Mouse (Mus musculus) limb, embryonic 10.5 days (tissue): ENCODE measurements around the gene Gpam. TPM values are rescaled to one million over a fixed set of nuclear protein-coding genes. Genes with fewer than 3 reads are reported as not detected.

Experiments
- DNase-seq: peaks from one replicate; pipeline ENCODE4 v3.0.0-alpha.2; 2017; ENCODE audit warnings: low spot score
- H3K27ac ChIP-seq: fragments of 300-500 bp; sonication (generic); 2 replicates; pipeline ENCODE4 v1.5.1; 2016; ENCODE audit warnings: mild to moderate bottlenecking
- H3K27me3 ChIP-seq: fragments of 300-500 bp; sonication (generic); 2 replicates; pipeline ENCODE4 v1.6.1; 2016; ENCODE audit warnings: low read depth, mild to moderate bottlenecking; ENCODE audit not compliant: poor library complexity, severe bottlenecking
- H3K36me3 ChIP-seq: fragments of 300-500 bp; sonication (generic); 2 replicates; pipeline ENCODE4 v1.6.1; 2016; ENCODE audit warnings: mild to moderate bottlenecking, moderate library complexity
- H3K4me1 ChIP-seq: fragments of 300-500 bp; sonication (generic); 2 replicates; pipeline ENCODE4 v1.6.1; 2016
- H3K4me3 ChIP-seq: fragments of 300-500 bp; sonication (generic); 2 replicates; pipeline ENCODE4 v1.5.1; 2016; ENCODE audit warnings: mild to moderate bottlenecking, moderate library complexity
- H3K9me3 ChIP-seq: fragments of 300-500 bp; sonication (generic); replicated peaks from 2 replicates; pipeline ENCODE4 v1.6.1; 2016; ENCODE audit warnings: mild to moderate bottlenecking
- WGBS: fragments of 180-500 bp; shearing (Covaris S2); methylation state at CpG from one replicate; pipeline ENCODE4 v1.1.7; 2016; 5-methylcytosine and 5-hydroxymethylcytosine counted together
- polyA plus RNA-seq: library from polyadenylated mRNA; unstranded; fragments of >200 nt; fragmentation: Nextera tagmentation; extraction: Ambion mirVana; gene quantifications from 2 replicates; pipeline ENCODE4 v1.2.1, GENCODE M21; 2016

Gpam gene
- polyA plus RNA-seq, 1 experiment from 2014 or later = 15.8 TPM

DNA sequence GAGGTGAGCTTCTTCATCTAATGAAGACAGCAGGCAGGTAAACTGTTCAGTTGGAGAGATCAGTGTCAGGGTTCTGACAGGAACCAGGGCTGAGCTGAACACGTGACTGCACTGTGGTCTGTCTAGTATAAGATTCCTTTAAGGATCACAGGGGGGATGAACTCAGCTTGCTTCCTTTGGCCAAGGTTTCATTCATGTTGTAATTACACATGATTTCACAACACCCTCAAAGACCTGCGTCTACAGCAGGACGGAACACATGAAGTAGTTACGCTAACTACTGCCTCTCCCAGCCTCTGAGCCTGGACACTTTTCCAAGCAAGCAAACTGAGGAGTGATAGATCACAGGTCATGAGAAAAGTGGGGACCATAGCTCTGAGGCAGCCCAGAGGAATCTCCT is 11.5 kb downstream of the Gpam start:
- no peak for DNase-seq
- Histone ChIP-seq H3K4me3 (no peak overlapping the region), H3K9me3 (no peaks in the 10 kb centered on the region), H3K27ac (no peak overlapping the region), H3K27me3 (no peaks in the 10 kb centered on the region), H3K36me3 (no peaks in the 10 kb centered on the region), H3K4me1 (no peaks in the 10 kb centered on the region)
- 91% methylated on average over 4 of the region's 4 CpGs for WGBS

GRCm38 (mm10) chr19:55114825-55115395 is 12.1 kb downstream of the Gpam start:
- Histone ChIP-seq H3K4me1 (no peaks in the 10 kb centered on the region), H3K4me3 (no peak overlapping the region), H3K27ac (no peak overlapping the region), H3K36me3 (no peaks in the 10 kb centered on the region), H3K27me3 (no peaks in the 10 kb centered on the region), H3K9me3 (no peaks in the 10 kb centered on the region)
- DNase-seq = no peak
- WGBS = 90% methylated on average over 5 of the region's 5 CpGs

DNA sequence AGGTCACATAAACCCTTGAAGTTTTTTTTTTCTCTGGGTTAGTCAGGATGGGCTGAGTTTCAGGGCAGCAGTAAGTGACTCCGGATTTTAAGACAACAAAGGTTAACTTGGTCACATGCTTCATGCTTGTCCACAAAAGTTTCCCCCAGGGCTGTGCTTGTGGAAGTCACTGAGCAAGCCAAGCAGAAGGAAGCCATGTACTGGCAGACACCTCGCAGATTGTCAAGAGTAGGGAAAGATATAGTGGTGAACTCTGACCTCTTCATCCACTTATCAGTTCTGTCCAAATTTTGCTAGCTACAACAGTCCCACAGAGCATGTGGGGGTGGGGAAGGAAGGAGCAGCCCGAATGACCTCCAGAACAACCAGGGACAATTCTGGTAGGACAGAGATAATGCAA is 19.1 kb downstream of the Gpam start:
- H3K9me3 ChIP-seq = no peaks in the 10 kb centered on the region
- H3K27me3 ChIP-seq = no peaks in the 10 kb centered on the region
- no peak for DNase-seq
- WGBS = 49% methylated on average over 3 of the region's 3 CpGs
- H3K27ac ChIP-seq = no peak overlapping the region
- no peaks in the 10 kb centered on the region for H3K4me1 ChIP-seq
- H3K4me3 ChIP-seq = no peak overlapping the region
- no peaks in the 10 kb centered on the region for H3K36me3 ChIP-seq

GRCm38 (mm10) chr19:55105969-55106368 is 21.1 kb downstream of the Gpam start:
- Histone ChIP-seq H3K9me3 (no peaks in the 10 kb centered on the region), H3K36me3 (no peaks in the 10 kb centered on the region), H3K4me3 (no peak overlapping the region), H3K27me3 (no peaks in the 10 kb centered on the region), H3K27ac (no peak overlapping the region), H3K4me1 (no peaks in the 10 kb centered on the region)
- 89% methylated on average over 3 of the region's 3 CpGs for WGBS
- no peak for DNase-seq

- Histone ChIP-seq H3K9me3 (no peaks in the 10 kb centered on the region), H3K4me3 (no peak overlapping the region), H3K4me1 (peaks cover 12% of the 10 kb centered on the region), H3K36me3 (no peaks in the 10 kb centered on the region), H3K27ac (no peak overlapping the region), H3K27me3 (no peaks in the 10 kb centered on the region)
- DNase-seq = no peak
- 73% methylated on average over 11 of the region's 11 CpGs for WGBS
Observed at GRCm38 (mm10) chr19:55103081-55103830, 23.8 kb downstream of the Gpam start.

DNA sequence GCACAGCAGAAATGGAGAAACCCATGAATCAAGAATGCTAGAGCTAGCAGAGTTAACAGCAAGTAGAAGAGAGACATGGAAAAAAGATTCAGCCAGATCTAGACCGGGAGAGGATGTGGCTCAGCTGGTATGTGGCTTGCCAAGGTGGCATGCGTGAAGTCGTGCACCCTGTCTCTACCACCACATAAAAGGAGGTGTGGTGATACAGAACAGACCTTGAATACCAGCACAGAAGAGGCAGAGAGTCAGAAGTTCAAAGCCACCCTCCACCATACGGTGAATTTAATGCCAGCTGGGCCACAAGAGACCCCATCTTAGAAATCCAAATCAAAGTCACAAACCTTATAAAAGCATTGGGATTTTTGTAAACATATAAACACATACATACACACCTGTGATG is 25.4 kb downstream of the Gpam start:
- Histone ChIP-seq H3K36me3 (no peaks in the 10 kb centered on the region), H3K27ac (no peak overlapping the region), H3K4me3 (no peak overlapping the region), H3K9me3 (no peaks in the 10 kb centered on the region), H3K27me3 (no peaks in the 10 kb centered on the region), H3K4me1 (peaks cover 16% of the 10 kb centered on the region)
- 87% methylated on average over 4 of the region's 4 CpGs for WGBS
- no peak for DNase-seq

GRCm38 (mm10) chr19:55100227-55101140 is 26.6 kb downstream of the Gpam start:
- H3K27ac ChIP-seq = peak overlapping the region; percentile 89; the same call in 1 of the 2 replicates
- WGBS = 80% methylated on average over 2 of the region's 2 CpGs
- no peak for DNase-seq

GRCm38 (mm10) chr19:55099184-55100160 is 27.6 kb downstream of the Gpam start:
- H3K4me1 ChIP-seq = peaks cover 16% of the 10 kb centered on the region
- H3K36me3 ChIP-seq = peaks cover 11% of the 10 kb centered on the region; the same call in 1 of the 2 replicates
- H3K27me3 ChIP-seq = no peaks in the 10 kb centered on the region
- no peaks in the 10 kb centered on the region for H3K9me3 ChIP-seq
- peak overlapping the region; percentile 99 for H3K4me3 ChIP-seq
- under 1% methylated on average over 69 of the region's 69 CpGs for WGBS
- H3K27ac ChIP-seq = peak overlapping the region; percentile 89
- peak; percentile 89 for DNase-seq

More at GRCm38 (mm10) chr19:55100227-55101140, 26.6 kb downstream of the Gpam start:
- no peaks in the 10 kb centered on the region for H3K9me3 ChIP-seq
- H3K4me3 ChIP-seq = peak overlapping the region; percentile 99
- H3K27me3 ChIP-seq = no peaks in the 10 kb centered on the region
- H3K4me1 ChIP-seq = peaks cover 16% of the 10 kb centered on the region
- peaks cover 6% of the 10 kb centered on the region; the same call in 1 of the 2 replicates for H3K36me3 ChIP-seq

DNA sequence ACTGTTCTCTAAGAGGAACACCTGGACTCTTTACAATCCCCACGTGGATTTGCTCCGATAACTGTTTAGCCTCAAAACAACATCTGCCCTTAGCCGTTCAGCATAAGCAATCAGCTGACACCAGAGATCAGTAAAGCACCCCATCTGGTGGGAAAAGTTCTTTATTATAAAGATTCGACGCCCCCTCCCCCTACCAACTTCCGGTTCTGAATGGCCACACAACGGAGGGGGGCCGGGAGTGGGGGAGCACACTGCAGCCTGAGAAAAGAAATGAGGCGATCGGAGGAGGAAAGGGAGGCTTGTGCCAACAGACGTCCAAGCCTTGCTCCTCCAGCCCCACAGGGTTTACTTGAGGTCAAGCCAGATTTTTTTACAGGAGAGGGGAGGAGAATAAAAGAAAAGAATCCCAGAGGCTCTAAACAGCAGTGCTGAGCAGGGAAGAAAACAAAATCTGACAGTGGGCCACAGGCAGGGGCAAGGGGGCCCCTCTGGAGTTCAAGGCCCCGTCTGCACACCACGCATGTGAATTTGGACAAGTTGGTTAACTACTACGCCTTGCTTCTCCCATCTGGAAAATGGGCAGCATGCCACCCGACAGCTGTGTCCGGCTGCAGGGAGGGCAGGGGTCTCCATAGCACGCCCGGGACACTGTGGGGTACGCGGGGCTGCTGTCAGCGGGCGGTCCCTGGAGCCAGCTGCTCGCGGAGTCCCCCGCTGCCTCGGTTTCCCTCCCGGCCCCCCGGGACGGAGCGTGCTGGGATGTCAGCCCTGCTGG is 28.4 kb downstream of the Gpam start:
- Histone ChIP-seq H3K36me3 (peaks cover 12% of the 10 kb centered on the region), H3K27me3 (no peaks in the 10 kb centered on the region), H3K27ac (peak overlapping the region; percentile 89), H3K4me1 (peaks cover 16% of the 10 kb centered on the region), H3K4me3 (peak overlapping the region; percentile 99), H3K9me3 (no peaks in the 10 kb centered on the region)
- 3% methylated on average over 30 of the region's 30 CpGs for WGBS
- peak; percentile 42 for DNase-seq

DNA sequence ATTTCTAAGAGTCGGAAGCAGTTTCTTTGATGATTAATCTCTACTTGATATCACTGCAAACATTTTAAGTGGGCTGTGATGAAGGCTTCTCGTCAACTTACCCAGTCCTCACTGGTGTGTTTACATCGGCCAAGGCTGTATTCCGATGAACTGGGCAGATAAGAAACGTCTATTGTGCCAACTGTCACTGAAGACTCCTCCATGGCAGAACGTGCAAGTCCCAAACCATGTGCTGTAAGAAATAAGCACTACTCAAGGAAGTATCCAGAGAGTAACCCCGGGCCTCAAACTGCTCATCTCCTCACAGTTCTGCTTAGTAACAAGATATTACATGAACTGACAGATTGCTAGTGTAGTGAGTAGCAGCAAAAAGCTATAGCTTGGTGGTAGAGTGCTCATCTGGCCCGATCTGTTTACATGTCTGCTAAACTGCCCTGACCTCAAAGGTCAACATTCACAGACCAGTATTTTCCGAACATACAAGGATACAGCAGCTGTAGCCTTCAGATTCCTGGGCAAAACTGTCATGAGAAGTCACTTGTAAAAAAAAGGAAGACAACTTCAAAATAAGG is 29.6 kb downstream of the Gpam start:
- Histone ChIP-seq H3K4me3 (no peak overlapping the region), H3K27ac (no peak overlapping the region), H3K4me1 (peaks cover 16% of the 10 kb centered on the region), H3K27me3 (no peaks in the 10 kb centered on the region), H3K36me3 (peaks cover 18% of the 10 kb centered on the region), H3K9me3 (no peaks in the 10 kb centered on the region)
- 72% methylated on average over 9 of the region's 9 CpGs for WGBS
- DNase-seq = no peak

- peaks cover 21% of the 10 kb centered on the region for H3K36me3 ChIP-seq
- no peak overlapping the region for H3K4me3 ChIP-seq
- peaks cover 16% of the 10 kb centered on the region for H3K4me1 ChIP-seq
- no peaks in the 10 kb centered on the region for H3K9me3 ChIP-seq
- no peak for DNase-seq
- H3K27ac ChIP-seq = no peak overlapping the region
- 92% methylated on average over 4 of the region's 4 CpGs for WGBS
- no peaks in the 10 kb centered on the region for H3K27me3 ChIP-seq
Observed at GRCm38 (mm10) chr19:55096666-55097065, 30.4 kb downstream of the Gpam start.
